Mouse (Mus musculus): Measurements from ENCODE around the gene Mgl2. TPM values are rescaled to one million over a fixed set of nuclear protein-coding genes. Genes with fewer than 3 reads are reported as not detected.

The Mgl2 gene
- polyA plus RNA-seq (2015; fragmentation: Nextera tagmentation; extraction: Ambion mirVana), result 0.50 and 0.81 TPM in 2 replicates

GRCm38 (mm10) chr11:70129926-70130379 is at the start of gene Mgl2:
TSS of gene Mgl2 (plus strand) at chr11:70130329.
- no peak for ATAC-seq
- H3K27me3 ChIP-seq (replicated peaks; ENCODE audit: control insufficient read depth, insufficient read depth, low read length), result no peaks in the 10 kb centered on the region
- no peak for TF ChIP-seq CTCF (IDR thresholded peaks at IDR 0.05; ENCODE audit: low read depth)
- H3K27ac ChIP-seq (ENCODE audit: low read depth, low read length), result no peak within 1 kb of the TSS
- no peak within 1 kb of the TSS for H3K4me3 ChIP-seq (ENCODE audit: low read depth, low read length)
- H3K9me3 ChIP-seq (ENCODE audit: control insufficient read depth), result no peaks in the 10 kb centered on the region
- no peaks in the 10 kb centered on the region for H3K36me3 ChIP-seq (ENCODE audit: control insufficient read depth, insufficient read depth)
- no peaks in the 10 kb centered on the region for H3K4me1 ChIP-seq (replicated peaks; ENCODE audit: control insufficient read depth, insufficient read depth, low read length)
- WGBS, result 60% methylated on average over 9 of the region's 9 CpGs
- H3K4me2 ChIP-seq (replicated peaks; ENCODE audit: low read depth), result no peak within 1 kb of the TSS
- H3K9ac ChIP-seq (ENCODE audit: low read depth, low read length), result no peak within 1 kb of the TSS

DNA sequence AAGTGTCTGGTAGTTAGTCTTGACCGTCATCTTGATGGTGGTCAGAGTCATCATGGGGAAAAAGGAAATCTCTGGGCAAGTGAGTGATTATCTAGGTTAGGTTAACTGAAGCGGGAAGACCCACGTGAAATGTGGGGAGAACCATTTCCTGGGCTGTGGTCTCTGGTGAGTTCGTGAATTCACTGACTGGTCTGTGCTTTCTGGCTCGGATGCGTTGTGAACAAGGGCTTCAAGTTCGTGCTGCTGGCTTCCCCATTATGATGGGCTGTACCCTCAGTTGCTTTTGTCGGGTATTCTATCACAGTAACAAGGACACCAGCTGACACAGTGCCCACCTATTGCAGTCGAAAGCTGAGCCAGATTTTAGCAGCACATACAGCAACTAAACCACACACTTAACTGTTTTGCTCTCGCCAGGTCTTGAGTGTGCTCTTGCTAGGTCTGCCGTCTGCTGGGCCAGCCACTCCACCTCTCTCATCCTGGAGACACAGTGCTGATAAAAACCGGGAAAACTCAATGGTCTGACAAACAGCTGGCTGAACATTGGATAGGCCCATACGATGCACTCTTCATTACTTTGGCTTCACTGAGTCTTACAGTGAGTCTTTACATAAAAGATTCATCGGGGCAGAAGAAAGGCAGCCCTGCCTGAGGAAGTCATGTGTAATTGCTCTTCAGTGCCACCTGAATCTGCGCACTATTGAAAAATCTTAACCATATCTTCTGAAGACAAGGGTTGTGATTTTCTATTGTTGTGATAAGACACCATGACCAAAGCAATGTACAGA is 49.1 kb upstream of the Mgl2 start:
- no peaks in the 10 kb centered on the region for H3K9me3 ChIP-seq (ENCODE audit: control insufficient read depth)
- no peaks in the 10 kb centered on the region for H3K4me1 ChIP-seq (replicated peaks; ENCODE audit: control insufficient read depth, insufficient read depth, low read length)
- no peak overlapping the region for H3K9ac ChIP-seq (ENCODE audit: low read depth, low read length)
- no peak overlapping the region for H3K27ac ChIP-seq (ENCODE audit: low read depth, low read length)
- H3K4me2 ChIP-seq (replicated peaks; ENCODE audit: low read depth), result no peak overlapping the region
- 86% methylated on average over 15 of the region's 15 CpGs for WGBS
- TF ChIP-seq CTCF (IDR thresholded peaks at IDR 0.05; ENCODE audit: low read depth), result no peak
- H3K36me3 ChIP-seq (ENCODE audit: control insufficient read depth, insufficient read depth), result no peaks in the 10 kb centered on the region
- H3K4me3 ChIP-seq (ENCODE audit: low read depth, low read length), result no peak overlapping the region
- ATAC-seq, result no peak
- no peaks in the 10 kb centered on the region; the same call in 1 of the 2 replicates for H3K27me3 ChIP-seq (replicated peaks; ENCODE audit: control insufficient read depth, insufficient read depth, low read length)

DNA sequence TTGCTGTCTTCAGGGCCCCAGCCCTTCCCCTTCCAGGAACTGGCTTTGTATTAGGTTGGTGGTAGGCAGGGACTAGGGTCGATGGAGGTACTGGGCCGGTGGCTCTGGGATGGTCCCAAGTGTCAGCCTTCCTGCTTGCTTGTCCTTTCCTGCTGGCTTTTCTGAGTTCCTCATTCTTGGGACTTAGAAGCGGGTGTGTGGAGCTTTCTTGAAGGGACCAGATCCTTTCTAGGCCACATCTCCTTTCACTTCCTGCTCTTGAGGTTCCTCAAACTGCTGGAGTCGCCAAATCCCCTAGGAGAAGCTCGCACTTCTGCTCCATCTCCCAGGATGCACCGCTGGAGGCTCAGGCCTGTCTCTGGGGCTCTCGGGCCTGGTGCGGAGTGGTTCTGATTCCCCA is 45.6 kb upstream of the Mgl2 start:
- H3K27ac ChIP-seq (ENCODE audit: low read depth, low read length), result no peak overlapping the region
- H3K9ac ChIP-seq (ENCODE audit: low read depth, low read length), result no peak overlapping the region
- H3K4me2 ChIP-seq (replicated peaks; ENCODE audit: low read depth), result no peak overlapping the region
- H3K9me3 ChIP-seq (ENCODE audit: control insufficient read depth), result no peaks in the 10 kb centered on the region
- TF ChIP-seq CTCF (IDR thresholded peaks at IDR 0.05; ENCODE audit: low read depth), result no peak
- WGBS, result 81% methylated on average over 8 of the region's 8 CpGs
- no peaks in the 10 kb centered on the region for H3K4me1 ChIP-seq (replicated peaks; ENCODE audit: control insufficient read depth, insufficient read depth, low read length)
- no peaks in the 10 kb centered on the region for H3K36me3 ChIP-seq (ENCODE audit: control insufficient read depth, insufficient read depth)
- no peak overlapping the region for H3K4me3 ChIP-seq (ENCODE audit: low read depth, low read length)
- no peak for ATAC-seq
- no peaks in the 10 kb centered on the region for H3K27me3 ChIP-seq (replicated peaks; ENCODE audit: control insufficient read depth, insufficient read depth, low read length)

GRCm38 (mm10) chr11:70091986-70092783 is 37.9 kb upstream of the Mgl2 start, which contains the start of gene Asgr2:
TSS of gene Asgr2 (plus strand) at chr11:70092644.
- no peaks in the 10 kb centered on the region for H3K27me3 ChIP-seq (replicated peaks; ENCODE audit: control insufficient read depth, insufficient read depth, low read length)
- H3K9me3 ChIP-seq (ENCODE audit: control insufficient read depth), result no peaks in the 10 kb centered on the region
- no peak within 1 kb of the TSS for H3K4me2 ChIP-seq (replicated peaks; ENCODE audit: low read depth)
- no peaks in the 10 kb centered on the region for H3K36me3 ChIP-seq (ENCODE audit: control insufficient read depth, insufficient read depth)
- no peaks in the 10 kb centered on the region for H3K4me1 ChIP-seq (replicated peaks; ENCODE audit: control insufficient read depth, insufficient read depth, low read length)
- no peak within 1 kb of the TSS for H3K27ac ChIP-seq (ENCODE audit: low read depth, low read length)
- no peak within 1 kb of the TSS for H3K4me3 ChIP-seq (ENCODE audit: low read depth, low read length)
- 64% methylated on average over 12 of the region's 12 CpGs for WGBS
- ATAC-seq, result no peak
- TF ChIP-seq CTCF (IDR thresholded peaks at IDR 0.05; ENCODE audit: low read depth), result no peak
- no peak within 1 kb of the TSS for H3K9ac ChIP-seq (ENCODE audit: low read depth, low read length)

DNA sequence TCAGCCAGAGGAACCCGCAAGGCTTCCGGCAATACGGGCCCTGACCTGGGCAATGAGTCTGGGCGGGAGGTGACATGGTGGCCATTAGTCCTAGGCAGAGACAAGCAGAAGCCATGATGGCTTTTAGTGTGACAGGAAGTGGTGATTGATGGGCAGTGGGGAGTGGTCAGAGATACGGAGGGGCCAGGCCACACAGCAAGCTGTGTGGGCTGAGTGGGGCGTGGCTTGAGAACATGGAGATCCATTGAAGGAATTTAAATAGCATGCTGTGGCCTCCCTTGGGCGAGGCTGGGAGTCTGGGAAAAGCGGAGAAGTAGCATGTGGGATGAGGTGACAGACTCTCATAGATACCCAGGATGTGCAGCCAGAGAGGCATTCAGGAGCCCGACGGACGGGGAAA is 32.7 kb upstream of the Mgl2 start:
- no peak overlapping the region for H3K4me3 ChIP-seq (ENCODE audit: low read depth, low read length)
- H3K36me3 ChIP-seq (ENCODE audit: control insufficient read depth, insufficient read depth), result no peaks in the 10 kb centered on the region
- 61% methylated on average over 11 of the region's 11 CpGs for WGBS
- no peak for ATAC-seq
- no peaks in the 10 kb centered on the region for H3K9me3 ChIP-seq (ENCODE audit: control insufficient read depth)
- TF ChIP-seq CTCF (IDR thresholded peaks at IDR 0.05; ENCODE audit: low read depth), result no peak
- H3K27me3 ChIP-seq (replicated peaks; ENCODE audit: control insufficient read depth, insufficient read depth, low read length), result no peaks in the 10 kb centered on the region
- H3K4me1 ChIP-seq (replicated peaks; ENCODE audit: control insufficient read depth, insufficient read depth, low read length), result no peaks in the 10 kb centered on the region
- H3K4me2 ChIP-seq (replicated peaks; ENCODE audit: low read depth), result no peak overlapping the region
- H3K9ac ChIP-seq (ENCODE audit: low read depth, low read length), result no peak overlapping the region
- H3K27ac ChIP-seq (ENCODE audit: low read depth, low read length), result no peak overlapping the region

GRCm38 (mm10) chr11:70099102-70099501 is 31.0 kb upstream of the Mgl2 start:
- H3K4me1 ChIP-seq (replicated peaks; ENCODE audit: control insufficient read depth, insufficient read depth, low read length), result no peaks in the 10 kb centered on the region
- TF ChIP-seq CTCF (IDR thresholded peaks at IDR 0.05; ENCODE audit: low read depth), result no peak
- WGBS, result 90% methylated on average over 2 of the region's 2 CpGs
- ATAC-seq, result no peak
- H3K4me3 ChIP-seq (ENCODE audit: low read depth, low read length), result no peak overlapping the region
- H3K36me3 ChIP-seq (ENCODE audit: control insufficient read depth, insufficient read depth), result no peaks in the 10 kb centered on the region
- no peak overlapping the region for H3K9ac ChIP-seq (ENCODE audit: low read depth, low read length)
- H3K27ac ChIP-seq (ENCODE audit: low read depth, low read length), result no peak overlapping the region
- H3K27me3 ChIP-seq (replicated peaks; ENCODE audit: control insufficient read depth, insufficient read depth, low read length), result no peaks in the 10 kb centered on the region
- H3K9me3 ChIP-seq (ENCODE audit: control insufficient read depth), result no peaks in the 10 kb centered on the region
- no peak overlapping the region for H3K4me2 ChIP-seq (replicated peaks; ENCODE audit: low read depth)
